Mouse (Mus musculus) right cerebral cortex, adult 18-20 months (tissue): ENCODE measurements around the gene Rora.
"Not testable (repeated sequence)": the region's sequence is repeated elsewhere in the genome, so short reads cannot be mapped to it uniquely, and the experiment has no call there.

Experiments used
- DNase-seq: peaks from one replicate; pipeline ENCODE4 v3.0.0; 2022; ENCODE audit warnings: mixed read lengths

Gene Rora

DNA sequence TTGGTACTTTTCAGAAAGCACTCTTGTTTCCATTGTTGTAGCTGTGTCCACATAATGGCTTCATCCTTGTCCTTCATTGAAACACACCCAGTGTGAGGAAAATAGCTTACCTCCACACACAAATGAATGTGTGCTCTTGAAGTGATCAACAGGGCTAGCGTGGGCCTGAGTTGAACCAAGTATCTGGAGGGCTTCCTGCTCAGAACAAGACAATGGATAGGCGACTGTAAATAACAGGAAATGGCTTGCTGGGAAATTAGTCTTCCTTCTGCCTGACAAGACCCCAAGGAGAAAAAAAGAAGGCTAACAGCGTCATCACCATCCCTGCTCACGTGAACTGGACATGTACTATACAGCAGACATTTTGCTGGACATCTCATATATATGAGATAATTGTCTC, 374.6 kb downstream of the Rora start:
- no peak for DNase-seq

DNA sequence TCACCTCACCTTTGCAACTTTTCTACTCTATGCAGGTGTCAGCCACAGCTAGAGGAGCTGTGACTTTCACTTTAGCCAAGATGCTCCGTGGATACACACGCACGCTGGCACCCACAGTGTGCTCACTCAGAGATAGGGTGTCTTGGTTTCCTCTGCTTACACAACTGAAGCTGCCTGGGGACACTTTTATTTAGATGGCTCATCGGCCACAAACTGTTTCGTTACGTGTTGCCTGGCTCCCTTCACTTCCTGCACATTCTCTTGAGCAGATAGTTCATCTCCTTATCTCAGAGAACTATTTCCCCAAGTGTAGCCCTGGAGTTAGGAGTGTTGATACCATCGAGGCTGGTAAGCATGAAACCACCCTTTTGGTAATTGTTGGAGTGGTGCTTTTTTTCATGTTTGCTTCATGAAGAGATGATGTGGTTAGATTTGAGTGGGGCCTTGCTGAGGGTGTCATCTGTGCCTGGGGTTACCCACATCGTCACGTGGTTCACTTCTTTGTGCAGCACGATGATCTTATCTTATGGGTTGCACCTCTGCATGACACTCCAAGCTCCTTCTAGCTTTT, 380.8 kb downstream of the Rora start:
- no peak for DNase-seq

DNA sequence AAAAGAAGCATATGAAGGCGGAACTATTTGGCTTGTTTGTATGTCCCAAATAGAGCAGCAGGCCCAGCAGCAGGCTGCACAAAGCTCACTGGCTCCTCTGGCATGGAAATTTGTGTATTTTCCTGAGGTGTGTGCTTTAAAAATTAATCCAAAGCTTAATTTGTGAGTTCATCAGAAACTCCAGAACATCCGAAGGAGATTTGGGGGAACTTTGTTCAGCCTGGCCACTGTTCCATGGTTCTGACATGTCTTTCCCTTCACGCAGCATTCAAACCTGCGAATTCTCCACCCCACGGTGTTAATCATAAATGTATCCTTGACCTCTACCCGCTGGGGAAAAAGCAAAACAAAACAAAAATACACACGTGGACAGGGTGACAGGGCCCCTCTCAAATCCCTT, 381.9 kb downstream of the Rora start:
- no peak for DNase-seq

DNA sequence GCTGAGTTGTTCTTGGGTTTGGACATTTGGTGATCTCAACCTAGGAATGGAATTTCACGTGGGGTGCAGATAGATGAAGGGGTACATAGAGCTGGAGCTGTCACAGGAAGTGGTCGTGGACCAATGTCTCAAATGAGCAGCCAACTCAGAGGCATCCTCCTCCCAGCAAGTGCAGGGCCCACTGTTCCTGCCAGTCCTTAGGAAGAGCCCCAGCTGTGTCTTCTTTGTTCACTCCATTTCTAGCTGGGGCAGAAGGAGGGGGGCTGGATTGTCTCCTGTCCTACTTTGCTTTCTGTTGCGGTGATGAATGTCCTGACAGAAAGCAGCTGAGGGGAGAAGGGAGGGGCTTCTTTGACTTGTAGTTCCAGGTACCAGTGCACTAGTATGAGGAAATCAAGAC, 382.7 kb downstream of the Rora start:
- no peak for DNase-seq

DNA sequence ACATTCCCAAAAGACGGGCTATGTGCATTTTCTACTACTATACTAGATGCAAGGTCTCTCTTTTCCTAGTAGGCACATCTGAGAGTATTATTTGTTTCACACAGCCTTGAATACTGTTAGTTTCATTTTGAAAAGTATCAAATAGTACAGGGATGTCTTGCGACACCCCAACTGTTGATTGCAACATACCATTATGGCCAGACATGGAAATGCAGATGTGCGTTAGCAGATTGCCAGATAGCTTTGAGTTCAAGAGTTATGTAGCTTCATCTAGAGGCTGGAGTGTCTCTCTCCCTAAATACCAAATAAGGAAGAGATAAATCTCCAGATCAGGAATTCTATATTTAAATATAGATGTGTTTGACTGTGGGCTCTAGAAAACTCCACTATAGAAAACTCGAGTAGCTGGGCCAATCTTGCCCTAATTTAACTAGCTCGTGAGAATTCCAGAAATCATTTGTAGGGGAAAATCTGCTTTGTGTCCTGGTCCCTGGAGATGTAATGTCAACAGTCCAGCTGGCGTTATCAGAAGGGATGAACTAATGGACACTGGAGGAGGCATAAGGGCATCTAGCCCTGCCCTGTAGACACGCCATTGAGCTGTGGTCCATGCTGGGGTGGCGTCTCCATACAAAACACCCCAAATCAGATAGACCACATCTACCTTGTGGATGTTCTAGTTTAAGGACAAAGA, 390.5 kb downstream of the Rora start:
- DNase-seq: no peak

DNA sequence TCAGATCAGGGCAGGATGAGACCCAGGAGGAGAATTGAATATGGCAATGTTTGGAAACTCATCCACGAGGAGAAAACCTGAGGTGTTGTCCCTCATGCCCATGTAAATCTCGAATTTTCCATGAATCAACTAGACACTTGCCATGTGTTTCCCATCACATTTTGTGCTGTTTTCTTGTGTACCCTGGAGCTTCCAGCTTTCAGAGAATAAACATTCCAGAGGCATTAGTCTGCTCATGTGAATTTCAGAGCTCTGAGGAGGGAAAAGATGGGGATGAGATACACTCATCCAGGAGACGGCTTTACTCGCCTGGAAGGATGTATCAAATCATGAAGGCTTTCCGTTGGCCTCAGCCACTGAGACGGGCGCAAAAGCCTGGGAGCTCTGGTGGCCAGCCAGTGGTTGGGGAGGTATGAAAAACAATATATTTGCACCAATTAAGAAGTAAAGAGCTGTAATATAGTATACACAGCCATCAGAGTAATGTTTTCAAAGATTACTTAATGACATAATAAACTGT, 391.1 kb downstream of the Rora start:
- DNase-seq: no peak

DNA sequence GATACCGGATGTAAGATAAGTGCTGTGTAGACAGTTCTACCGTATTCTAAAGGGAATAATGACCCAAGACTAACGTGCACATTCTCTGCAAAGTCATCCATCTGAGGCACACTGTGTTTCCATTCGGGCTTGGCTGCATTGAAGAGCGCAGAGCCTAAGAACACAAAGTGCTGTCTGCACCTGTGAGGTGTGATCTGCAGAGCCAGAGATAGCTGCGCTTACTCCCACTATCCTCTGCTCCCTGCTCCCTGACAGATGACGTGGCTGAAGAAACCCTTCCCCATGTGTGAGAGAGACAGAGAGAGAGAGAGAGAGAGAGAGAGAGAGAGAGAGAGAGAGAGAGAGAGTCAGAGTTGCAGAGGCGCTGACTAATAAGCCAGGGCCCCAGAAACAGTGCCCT, 392.3 kb downstream of the Rora start:
- DNase-seq: peak; percentile 17

DNA sequence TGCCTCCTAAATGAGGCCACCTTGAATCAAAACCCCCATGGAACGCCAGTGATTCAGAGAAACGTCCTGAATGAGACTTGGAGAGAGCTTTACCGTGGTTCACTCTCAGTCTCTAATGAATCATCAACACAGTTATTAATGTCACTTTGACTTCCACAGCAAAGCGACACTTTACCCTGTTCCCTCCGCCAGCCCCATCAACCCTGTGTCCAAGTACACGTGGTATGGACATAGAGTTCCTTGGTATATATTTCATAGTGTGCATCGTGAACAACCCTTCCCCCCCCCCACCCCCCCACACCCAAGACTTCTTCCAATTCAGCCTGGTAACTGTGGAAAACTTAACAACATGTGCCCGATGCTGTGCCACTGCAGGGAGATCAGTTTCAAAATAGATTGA, 397.3 kb downstream of the Rora start:
- DNase-seq: no peak

DNA sequence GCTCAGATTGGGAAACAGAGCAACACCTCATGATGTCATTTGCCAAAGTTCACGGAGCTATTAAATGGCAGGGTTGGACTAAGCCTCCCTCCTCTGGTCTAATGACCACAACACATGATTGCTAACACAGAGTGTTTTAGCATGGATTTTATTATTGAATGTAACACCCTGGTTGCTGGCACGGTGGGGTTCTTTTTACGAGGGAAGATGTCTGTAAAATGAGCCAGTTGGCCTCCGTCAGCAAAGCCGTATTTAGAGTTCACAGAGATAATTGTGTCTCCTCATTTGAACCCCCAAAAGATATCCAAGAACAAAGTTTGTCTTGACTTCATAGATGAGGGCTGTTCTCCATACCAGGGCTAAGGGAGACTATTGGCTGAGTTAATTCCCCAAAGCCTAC, 398.3 kb downstream of the Rora start:
- no peak for DNase-seq

DNA sequence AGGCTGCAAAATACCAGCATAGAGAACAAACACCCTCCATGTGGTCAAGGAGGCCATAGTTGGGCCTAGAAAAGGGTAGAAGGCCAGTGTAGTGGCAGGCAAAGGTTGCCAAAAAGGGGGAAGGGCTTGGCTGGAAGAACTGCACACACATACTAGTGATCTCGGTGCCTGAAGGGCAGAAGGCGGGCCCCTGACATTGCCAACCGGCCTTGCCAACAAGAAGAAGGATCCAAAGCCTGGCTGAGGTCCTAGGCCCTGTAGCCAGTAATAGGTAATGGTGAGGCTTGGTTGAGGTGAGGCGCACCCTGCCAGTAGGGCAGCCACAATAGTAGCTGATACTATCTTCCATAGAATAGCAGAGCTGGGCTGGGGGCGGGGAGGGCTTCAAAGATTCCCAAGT, 401.7 kb downstream of the Rora start:
- DNase-seq: no peak

DNA sequence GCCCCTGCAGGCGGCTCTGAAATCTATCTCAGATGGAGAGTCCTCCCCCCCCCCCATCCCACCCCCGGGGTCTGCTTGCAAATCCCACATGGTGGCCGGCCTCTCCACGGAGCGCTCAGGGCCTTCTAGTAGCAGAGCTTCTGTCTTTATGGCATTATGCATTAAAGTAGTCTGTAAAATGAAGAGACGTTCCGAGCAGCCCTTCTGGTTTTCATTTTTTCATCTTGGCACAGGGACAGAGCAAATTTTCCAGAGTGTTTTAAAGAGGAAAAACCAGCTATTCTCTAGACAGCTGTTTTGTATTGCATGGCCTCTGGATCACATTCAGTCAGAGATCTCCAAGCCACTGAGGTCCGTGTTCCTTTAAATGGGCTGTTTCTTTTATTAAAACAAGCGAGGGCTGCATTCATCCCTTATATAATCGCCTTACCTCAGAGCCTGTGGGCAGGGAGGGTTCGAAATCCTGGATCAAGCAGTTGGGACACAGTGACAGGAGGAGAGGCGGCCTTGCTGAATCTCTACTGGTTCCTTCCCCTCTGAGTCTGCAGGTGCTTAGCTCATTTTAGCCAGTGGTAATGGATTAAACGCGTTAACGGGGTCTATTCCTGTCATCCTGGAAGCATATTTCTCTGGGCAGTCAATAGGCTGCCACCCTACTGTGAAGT, 417.7 kb downstream of the Rora start:
- DNase-seq: peak; percentile 28

DNA sequence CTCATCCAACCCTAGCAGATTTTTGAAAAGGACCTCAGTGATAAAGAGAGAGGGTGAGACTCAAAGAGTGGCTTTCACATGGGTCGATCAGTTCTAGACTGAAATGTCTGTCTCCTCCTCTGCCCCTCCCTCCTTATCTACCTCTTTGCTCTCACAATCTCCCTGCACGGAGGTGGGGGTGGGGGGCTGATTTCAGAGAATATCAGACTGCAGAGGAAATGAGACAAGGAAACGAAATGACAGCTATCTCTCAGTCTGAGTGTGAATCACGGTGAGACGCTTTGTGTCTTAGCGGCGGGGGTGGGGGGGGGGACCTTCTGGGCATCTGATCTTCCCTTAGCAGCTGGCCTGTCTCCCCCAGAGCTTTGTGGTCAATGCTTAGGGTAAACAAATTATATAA, 419.7 kb downstream of the Rora start:
- DNase-seq: no peak

DNA sequence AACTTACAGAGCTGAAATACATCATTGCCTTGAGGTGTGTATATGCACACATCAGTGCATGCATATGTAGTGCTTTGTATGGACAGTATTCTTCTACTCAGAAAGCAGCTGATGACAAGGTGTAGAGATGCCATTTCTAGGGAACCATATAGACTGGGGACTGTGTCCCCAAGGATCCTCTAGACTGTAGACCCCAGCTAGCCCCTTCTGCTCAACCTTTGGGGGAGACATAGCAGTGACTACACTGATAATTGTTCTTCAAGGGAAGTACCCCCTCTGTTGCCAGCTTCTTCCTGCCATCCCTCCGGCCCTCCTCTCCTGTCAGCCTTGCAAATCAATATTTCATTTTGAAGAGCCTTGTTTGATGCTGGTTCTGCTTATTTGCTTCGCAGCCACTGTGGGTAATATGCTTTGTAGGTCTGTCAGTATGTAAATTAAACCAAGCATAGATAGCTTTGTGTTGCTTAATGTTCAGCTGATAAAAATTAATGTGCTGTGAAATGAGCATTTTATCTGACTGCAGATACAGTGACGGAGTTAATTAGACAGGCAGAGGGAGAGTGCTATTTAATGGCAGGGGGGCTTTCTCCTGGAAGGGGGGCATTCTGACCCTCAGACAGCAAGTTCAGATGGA, 430.6 kb downstream of the Rora start:
- no peak for DNase-seq

DNA sequence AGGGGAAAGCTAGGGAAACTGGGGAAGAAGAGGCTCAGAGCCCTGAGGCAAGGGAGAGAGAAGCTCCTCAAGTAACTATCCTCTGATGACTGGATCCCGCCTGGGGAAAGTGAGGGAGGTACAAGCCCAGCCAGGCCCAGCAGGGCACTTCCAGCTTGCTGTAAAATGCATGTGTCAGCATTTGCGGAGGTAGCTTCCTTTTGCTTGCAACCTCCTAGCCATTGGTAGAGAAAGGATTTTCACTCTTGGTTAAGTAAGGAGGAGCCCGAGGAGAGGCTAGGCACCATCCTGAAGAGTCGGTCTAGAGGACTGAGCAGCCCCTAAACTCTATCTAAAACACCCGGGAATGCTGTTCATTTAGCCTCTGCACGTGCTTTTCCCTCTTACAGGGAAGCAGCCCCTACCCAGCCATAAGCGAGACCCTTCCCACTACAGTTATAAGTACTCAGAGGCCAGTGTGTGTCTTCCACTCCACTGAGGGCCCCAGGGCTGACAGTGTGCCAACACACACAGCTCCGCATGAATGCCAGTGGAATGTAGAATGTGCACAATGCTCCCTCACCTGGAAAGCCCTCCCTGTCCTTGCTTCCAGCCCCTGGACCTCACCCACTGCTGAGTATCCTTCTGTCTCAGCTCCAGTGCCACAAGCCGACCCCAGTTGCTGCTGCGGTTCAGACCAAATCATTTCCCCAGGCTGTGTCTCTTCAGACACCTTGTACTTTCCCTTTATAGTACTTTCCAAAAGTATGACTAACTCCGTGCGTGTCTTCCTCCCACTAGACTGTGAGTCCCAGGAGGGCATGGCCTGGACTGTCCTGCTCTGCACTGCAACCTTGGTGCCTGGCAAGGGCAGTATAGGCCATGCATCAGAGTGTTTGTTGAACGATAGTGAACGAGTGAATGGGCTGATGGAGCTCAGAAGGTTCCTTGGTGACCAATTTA, 431.4 kb downstream of the Rora start:
- DNase-seq: no peak

DNA sequence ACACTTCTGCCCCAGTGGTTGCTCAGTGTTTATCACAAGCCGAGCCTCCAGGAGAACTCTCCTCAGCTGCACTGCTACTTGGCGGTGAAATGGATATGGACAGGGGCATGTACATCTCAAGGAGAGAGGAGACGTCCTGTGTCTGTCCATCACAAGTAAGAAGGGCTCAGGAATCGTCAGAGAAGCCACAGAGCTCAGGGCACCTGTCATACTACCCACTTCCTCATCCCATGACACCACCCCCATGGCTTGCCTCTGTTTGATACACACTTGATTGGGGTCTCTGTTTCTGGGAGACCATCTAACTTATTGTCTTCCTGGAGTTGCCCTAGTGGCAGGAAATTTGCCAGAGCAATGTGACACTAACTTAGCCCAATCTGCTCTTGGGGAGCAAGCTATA, 433.3 kb downstream of the Rora start:
- DNase-seq: no peak

DNA sequence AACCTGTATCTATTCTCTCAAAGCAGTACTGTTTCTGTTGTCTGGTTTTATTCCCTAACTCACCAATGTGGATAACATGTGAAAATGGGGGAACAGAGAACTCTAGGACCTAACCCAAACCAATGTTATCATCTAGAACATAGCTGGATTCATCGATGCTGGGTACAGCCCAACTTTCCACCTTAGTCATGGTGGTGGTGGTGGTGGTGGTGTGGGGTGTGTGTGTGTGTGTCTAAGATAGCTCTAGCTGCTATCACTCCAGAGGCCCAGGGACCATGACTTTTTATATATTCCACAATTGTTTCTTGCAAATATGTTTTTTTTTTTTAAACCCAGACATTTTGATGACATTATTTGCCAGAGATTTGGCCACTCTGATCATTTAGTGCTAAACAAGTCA, 433.7 kb downstream of the Rora start:
- no peak for DNase-seq

DNA sequence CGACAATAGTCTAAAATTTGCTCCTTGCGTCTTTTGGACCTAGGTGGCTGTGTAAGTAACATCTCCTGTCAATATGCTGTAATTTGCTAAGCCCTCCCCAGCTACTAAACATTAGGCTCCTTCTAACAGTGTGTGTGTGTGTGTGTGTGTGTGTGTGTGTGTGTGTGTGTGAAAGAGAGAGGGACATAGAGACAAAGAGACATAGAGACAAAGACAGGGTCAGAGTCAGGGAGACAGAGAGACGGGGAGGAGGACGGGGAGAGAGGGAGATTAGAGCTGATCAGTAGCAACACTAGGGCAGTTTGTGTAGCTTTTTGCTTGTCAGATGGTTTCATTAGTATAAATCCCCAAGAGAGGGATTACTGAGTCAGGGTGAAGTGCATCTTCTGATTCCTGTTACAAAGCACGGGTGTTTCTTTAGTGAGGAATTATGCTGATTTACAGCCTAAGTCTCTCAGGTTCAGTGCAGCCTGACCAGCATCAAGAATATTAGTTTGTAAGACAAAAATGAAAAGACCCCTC, 437.2 kb downstream of the Rora start:
- DNase-seq: no peak

DNA sequence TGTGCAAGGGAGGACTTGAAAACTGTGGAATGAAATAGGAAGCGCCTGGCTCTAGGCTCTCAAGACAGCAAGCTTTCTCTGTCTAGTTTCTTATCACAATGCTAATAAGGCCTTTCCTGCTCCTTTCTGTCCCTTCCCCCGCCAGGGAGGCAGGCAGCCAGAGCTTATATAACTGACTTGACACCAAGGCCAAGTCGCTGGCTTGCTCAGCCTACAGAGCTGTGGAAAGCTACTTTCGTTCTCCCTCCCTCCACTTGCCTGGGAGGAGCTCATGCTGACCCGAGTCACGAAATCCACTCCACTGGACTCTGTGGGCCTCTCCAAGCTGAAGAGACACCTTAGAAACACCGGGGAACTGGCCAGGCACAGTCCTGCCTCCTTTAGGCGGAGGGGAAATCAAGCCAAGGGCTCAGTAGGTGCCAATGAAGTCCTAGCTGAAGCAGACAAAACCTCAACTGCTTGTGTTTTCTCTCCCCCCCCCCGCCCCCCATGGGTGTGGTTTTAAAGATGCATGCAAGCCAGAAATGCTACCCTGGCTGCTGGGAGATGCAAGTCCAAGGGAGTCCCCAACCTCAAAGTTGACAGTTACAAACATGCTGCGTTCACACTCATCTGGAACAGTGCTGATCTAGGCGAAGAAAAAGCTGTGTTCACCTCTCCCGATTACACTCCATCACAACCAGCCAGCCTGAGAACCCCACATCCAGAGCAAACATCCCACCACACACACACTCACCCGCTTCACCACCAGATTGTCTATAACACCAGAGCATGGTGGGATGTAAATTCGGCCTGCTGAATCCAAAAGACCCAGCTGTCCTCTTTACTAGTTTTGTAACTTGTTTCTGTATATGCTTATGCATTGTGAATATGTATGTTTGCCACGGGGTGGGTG, 438.8 kb downstream of the Rora start:
- peak; percentile 61 for DNase-seq

DNA sequence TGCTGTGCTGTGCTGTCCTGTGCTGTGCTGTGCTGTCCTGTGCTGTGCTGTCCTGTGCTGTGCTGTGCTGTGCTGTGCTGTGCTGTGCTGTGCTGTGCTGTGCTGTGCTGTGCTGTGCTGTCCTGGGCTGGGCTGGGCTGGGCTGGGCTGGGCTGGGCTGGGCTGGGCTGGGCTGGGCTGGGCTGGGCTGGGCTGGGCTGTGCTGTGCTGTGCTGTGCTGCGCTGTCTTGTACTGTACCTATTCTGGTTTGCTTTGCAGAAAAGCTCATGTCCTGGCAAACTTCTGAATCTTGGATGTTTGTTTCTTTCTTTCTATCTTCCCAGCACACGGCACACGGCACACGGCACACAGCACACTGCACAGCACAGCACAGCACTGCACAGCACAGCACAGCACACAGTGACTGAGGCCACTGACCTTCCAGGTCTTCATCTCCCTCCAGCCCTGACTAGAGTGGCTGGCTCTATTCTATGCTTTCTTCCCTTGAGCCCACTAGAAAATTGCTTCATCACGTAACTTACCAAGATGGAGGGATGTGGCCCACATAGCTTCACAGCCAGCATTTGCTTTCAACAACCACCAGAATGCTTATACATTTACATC, 446.7 kb downstream of the Rora start:
- DNase-seq: not testable (repeated sequence)

DNA sequence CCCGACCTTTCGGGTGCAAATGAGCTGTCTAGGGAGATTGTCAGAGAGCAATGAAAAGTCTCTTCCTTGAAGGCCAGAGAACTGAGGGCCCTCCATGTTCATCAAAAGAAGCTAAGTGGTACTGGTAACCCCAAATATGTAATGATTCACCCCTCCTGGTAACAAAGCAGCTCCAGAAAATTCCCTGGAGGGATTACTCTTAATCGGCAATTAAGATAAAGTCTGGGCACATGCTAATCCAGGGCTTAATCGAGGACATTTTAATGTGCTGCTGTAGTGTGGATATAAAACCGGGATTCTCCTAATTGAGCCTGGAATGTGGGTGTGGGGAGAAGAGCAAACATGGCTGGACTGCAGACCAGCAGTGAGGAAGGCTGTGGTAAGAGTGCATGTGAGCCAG, 450.7 kb downstream of the Rora start:
- DNase-seq: no peak
